Mouse (Mus musculus) monocyte, adult 2 months (primary cell): ENCODE measurements around the gene Mtfr1l.
"Not testable (repeated sequence)": the region's sequence is repeated elsewhere in the genome, so short reads cannot be mapped to it uniquely, and the experiment has no call there.

Experiments used
- DNase-seq, 2 experiments: peaks; one replicate each; pipeline ENCODE4 v3.0.0; 2022; ENCODE audit warnings: low spot score in 2 of 2, low read depth in 1 of 2

Gene Mtfr1l

DNA sequence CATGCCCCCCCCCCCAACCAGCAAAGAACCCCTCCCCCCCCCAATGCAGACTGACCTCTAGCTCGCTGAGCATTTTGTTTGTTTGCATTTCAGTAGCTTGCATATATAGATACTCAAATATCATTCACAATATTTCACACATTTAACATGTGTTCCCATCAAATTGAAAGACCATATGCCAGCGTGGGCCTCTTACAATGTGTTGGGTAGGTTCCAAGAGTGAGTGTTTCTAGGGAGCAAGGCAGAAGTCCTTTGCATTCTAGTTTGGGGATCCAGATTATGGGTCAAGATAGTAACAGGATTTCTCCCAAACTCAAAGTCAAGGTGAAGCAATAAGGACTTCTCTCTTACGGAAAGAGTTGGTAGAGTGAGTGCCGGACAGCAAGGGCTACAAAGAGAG lies 16.6 kb downstream of the Mtfr1l start:
- no peak for DNase-seq

DNA sequence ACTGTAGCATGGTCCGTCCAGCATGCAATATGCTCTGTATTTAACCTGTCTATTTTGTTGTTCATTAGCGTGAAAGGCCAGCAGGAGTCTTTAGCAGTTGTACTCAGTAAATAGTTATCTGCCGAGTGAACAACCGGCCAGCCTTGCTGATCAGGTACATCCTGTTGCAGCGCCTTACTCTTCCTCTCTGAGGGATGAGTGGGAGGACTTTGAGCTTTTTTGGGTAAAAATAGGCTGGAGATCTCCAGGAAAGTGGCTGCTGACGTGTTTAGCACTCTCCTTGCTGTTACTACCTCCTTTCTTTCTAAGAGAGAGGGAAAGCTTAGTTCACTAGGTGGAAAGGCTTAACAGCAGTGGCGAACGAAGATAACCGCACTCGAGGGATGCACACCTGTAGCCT lies 17.5 kb downstream of the Mtfr1l start:
- DNase-seq, result no peak

DNA sequence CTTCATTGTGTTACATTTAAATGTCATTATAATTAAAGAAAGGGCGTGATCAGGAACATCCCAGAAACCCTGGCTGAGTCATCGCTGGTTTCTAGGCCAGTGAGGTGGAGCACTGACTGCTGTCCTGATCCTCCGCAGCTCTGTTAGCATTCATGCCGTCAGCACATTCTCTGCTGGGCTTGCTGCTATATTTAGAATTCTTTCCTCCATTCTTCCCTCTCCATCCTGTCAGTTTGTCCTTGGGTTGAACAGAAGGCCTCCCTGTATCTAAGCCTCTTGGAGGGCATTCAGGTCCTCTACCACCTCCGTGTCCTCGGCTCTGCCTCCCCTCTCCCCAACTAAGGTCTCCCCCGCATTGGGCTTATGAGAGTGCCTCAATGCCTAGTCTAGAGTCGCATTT lies 18.2 kb downstream of the Mtfr1l start:
- no peak for DNase-seq

DNA sequence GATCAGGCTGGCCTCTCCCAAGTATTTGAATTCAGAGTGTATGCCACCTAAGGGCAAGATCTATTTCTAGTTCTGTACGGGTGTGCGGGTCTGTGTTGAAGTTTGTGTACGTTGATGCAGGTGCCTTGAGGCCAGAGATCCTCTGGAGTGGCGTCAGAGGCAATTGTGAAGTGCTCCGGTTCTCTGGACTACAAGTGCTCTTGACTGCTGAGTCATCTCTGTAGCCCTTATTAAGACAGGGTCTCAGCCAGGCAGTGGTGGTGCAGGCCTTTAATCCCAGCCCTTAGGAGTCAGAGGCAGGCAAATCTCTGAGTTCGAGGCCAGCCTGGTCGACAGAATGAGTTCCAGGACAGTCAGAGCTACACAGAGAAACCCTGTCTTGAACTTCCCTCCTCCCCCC lies 19.6 kb downstream of the Mtfr1l start:
- DNase-seq, result no peak

DNA sequence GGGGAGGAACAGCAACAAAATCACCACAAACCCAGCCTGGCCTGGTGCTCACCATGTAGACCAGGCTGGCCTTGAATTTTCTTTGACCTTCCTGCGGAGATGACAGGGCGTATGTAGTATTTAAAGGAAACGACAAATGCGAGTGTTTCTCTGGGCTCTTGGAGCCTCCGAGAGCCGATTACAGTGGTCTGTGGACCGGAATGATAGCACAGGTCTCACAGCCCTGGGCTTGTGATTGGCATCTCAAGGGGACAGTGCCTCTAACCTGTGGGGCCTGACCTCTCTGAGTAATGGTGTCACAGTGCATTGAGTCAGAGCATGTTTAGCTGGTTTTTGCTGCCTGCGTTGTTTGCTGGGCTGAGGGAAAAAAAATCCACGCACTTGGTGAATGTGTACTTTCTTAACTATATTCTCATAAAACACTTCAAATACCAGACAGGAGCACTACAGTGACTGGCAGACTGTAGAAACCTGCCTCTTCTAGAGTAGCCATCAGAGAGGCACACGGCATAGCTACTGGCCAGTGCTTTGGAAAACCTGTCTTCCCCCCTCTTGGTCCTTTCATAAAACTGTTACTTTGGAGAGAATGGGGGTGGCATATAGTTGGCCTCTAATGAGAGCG lies 20.8 kb downstream of the Mtfr1l start:
- no peak for DNase-seq

DNA sequence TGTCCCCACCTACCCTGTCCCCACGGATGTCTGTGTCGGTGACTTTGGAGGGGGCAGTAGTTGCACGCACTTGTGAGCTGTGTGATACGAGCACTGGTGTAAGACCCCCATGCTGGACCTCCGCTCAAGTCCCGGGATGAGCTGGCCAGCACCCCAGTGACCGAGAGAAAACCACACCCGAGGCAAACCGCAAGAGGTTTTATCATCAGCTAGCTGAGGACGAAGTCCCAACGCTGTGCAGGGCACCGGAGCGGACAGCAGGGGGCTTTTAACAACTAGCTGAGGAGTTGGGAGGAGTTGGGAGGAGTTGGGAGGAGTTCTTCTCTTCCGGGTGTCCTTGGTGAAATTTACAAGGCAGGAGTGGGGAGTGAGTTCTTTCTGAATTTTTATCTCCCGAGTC lies 22.4 kb downstream of the Mtfr1l start:
- DNase-seq, result peak; percentile 45 to 50

DNA sequence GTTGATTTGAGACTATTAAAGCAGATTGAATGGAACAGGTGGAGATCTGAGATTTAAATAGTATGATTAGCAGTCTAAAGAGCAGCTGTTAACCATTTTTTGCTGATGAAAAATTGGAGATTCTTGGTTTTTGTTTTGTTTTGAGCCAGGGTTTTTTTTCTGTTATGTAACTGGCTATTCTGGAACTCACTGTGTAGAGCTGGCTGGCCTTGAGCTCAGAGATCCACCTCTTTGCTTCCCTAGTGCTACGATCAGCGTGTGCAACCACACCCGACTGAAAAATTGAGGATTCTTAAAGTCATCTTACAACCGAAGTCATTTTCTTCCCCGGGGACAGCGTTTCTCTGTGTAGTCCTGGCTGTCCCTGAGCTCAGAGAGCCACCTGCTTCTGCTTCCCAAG lies 23.5 kb downstream of the Mtfr1l start:
- DNase-seq, result no peak

DNA sequence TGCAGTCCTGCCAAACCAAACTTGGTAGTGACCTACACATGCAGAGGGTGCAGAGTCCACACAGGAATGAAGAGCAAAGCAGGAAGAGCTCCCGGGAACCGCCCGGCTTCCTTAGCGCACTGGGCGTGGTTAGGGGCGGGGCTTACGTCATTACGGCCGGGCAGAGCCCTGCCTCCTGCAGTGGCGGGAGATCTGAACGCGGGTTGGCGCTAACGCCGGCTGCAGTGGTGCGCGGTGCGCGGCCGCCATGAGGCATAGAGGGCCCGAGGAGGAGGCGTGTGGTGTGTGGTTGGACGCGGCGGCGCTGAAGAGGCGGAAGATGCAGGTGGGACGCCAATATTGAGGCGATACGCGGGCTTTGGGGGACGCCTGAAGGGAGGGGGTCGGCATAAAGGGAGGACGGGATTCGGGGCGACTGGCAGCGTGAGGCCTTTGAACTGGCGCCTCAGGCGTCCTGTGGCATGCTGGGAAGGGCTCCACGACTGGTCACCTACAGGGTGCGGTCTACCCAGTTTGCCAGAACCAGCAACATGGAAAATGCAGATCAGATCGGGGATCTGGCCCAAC lies 24.3 kb downstream of the Mtfr1l start, which contains the start of gene Aunip:
Gene Aunip, plus strand, starts transcription at position 155 of the 567 bp plus-strand sequence.
- DNase-seq, result peak; percentile 38 to 62

DNA sequence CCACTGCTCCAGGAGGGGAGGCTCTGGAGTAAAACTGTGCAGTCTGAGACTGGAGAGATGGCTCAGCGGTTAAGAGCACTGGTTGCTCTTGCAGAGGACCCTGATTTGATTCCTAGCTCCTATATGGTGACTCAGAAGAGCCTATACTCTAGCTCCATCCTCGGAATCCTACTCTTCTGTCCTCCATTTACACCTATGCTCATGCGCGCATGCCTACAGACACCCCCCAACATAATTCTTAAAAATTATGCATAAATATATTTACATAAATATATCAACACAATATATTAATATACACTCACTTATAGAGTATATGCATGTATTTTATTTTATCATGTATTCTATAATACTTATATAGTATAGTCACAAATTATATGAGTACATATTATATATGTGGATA lies 24.8 kb downstream of the Mtfr1l start:
- no peak for DNase-seq

DNA sequence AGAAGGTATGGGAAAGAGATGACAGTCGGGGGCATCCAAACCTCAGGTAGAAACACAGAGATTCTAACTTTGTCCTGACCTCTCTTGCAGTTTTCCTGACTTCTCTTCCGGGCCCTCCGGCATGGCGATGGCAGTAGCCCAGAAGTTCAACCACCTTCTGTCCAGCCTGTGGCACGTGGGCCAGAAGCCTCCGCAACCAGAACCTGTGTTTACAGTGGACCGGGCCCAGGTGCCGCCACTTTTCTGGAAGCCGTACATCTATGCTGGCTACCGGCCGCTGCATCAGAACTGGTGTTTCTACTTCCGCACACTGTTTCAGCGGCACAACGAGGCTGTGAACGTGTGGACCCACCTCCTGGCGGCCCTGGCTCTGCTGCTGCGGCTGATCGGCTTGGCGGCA lies 28.5 kb downstream of the Mtfr1l start:
- DNase-seq, result no peak

DNA sequence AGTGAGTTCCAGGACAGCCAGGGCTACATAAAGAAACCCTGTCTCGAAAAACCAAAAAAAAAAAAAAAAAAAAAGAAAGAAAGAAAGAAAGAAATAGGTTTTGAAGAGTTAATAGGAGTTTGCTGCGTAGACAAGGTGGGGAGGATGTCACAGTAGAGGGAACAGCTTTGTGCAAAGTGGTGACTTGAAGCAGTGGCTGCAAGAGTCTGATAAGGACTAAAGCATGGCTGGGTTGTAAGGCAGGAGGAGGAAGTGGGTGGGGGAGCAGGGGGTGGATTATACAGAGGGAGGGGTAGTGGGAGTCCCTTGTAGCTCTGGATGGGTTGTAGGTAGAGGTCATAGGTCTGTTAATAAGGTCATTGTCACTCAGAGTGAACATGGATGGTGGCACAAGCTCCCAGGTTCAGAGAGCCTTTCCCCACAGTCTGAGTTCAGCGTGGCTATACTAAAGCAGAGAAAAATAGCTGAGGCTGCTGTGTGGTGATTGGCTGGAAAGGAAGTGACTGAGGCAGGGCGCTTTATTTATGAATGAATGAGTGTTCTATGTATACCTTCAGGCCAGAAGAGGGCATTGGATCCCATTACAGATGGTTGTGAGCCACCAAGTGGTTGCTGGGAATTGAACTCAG lies 29.1 kb downstream of the Mtfr1l start:
- DNase-seq, result no peak

DNA sequence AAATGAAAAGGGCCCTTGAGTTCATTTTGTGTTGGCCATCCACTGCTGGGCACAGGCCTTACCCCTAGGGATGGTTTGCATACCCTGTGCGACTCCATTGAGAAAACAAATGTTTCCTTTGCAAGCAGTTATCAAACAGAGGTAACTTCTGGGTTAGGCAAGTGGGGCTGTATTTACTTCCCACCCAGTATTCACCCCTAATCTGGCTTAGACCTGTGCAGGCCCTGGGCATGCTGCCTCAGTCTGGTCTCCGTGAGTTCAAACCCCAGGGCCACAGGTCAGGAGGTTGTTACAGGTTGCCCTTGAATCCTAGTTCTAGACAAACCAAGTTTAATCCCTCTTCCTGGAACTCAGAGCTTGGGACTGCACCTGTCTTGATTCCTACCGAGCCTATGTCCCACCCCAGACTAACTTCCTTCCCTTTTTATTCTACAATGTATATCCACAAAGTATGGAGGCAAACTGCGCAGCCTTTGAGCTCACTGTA lies 29.8 kb downstream of the Mtfr1l start:
- no peak for DNase-seq

DNA sequence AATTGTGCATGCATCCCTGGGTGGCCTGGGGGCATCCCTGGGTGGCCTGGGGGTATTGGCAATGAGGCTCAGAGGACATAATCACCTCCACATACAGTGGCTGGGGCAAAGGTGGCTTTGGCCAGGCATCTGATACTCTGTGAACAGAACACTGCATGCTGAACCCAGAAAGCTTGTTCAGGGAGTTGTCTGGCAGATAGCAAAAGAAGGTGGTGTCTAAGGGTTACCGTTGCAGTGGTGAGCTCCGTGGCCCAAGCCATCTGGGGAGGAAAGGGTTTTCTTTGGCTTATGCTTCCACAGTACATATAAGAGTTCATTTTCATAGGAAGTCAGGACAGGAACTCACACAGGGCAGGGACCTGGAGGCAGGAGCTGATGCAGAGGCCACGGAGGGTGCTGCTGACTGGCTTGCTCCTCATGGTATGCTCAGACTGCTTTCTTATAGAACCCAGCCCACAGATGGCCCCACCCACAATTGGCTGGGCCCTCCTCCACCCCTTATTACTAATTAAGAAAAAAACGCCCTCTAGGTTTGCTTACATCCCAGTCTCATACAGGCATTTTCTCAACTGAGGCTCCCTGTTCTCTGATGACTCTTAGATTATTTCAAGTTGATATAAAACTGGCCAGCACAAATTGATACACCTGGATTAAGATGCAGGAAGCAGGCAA lies 31.4 kb downstream of the Mtfr1l start:
- DNase-seq, result no peak

DNA sequence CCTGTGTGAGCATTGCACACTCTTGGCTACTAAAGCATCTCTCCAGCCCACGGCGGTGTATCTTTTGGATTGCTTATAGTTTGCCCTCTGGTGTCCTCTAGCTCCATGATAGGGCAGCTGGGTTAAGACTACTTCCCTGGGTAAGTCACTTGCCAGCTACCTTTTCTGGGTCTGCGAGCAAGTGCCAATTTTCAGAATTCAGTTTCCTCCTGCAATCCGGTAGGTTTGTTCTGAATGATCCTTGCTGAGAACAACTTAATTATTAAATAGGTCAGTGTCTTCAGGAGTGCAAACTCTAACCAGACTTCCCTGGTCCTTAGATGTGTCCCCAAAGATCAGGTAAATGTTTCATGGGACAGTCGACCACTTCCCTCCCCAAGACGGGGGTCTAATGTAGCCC lies 34.1 kb downstream of the Mtfr1l start:
- no peak for DNase-seq

DNA sequence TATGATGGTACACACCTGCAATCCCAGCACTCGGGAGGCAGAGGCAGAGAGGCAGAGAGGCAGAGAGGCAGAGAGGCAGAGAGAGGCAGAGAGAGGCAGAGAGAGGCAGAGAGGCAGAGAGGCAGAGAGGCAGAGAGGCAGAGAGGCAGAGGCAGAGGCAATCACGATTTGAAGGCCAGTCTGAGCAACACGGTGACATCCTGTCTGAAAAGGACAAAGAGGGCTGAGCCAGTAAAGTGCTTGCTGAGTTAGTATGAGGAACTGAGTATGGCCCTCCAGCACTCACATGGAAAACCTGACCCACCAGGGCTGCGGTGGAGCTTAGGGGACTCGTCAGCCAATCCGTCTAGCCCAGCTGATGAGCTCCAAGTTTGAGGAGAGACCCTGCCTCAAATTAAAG lies 36.2 kb downstream of the Mtfr1l start:
- DNase-seq, result not testable (repeated sequence)

DNA sequence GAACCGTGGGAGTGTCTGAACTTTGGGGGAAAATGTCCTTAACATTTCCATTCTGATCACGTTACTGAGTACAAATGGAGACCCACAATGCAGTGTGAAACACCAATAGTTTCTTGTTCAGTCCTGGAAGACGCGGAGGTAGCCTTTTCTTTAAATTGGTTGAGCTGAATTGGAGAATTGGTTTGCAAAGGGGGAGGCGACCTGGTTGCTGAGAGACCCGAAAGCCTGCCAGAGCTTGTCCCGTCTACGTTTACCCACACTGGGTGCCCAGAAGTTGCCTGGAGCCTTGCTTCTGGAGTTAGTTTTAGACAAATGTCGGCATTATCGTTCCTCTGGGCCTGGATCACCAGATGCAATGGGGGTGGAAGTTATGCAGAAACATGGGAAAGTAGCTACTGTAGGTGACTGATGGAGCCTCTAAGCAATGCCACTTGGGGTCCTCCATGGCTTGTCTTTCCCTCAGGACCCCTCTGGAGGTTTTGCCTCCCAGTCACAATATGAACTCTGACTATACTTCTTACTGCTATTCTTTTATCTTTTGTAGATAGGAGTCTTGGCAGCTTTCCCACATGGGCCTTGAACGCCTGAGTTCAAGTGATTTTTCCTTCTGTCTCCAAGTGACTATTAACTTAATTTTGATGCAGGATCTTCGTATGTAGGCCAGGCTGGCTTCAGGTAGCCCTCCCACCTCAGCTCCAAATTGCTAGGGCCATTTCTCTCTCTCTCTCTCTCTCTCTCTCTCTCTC lies 37.0 kb downstream of the Mtfr1l start:
- DNase-seq, result no peak

DNA sequence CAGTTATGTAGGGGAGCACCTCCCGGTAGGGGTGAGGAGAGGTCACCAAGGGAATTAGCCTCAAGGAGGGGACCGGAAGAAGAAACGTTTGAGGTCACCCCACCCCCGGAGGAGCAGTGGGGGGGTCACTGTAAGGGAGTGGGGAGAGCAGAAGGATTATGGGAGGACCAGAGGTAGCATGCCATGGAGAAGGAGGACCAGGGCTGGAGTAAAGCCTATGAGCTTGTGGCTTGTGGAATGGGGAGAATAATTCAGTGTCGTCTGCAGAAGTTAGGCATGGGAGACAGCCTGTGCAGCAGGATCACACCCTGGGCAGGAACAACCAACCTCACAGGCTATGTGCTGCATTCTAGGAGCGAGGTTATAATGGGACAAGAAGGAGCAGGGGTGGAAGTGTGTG lies 38.0 kb downstream of the Mtfr1l start:
- DNase-seq, result no peak

DNA sequence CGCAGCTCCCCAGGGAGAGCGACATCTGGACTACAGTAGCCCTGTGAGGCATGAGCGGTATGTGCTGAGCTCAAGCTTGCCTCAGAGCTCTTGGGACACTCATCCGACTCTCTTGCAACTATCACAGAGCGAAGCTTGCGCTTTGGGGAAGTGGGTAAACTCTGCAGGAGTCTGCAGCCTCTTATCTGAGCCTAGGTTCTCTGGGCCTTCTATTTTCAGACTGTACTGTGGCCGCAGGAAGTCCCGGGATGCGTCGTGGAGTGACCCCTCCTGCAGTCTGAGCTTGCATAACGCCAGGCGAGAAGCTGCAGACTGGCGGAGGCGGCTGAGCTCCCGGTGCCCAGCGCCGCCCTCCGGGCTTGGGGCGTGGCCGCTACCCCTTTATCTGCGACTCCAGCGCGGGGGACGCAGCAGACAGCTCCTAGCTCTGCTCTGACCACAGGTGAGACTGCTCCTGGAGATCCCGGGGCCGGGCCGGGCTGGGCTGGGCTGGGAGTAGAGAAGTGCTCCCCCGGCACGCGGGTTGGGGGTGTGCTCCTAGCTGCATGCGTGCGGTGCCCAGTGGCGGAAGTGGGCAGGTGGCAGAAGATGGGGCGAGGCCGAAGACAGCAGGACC lies 38.5 kb downstream of the Mtfr1l start, which contains the start of gene Paqr7:
Gene Paqr7, plus strand, starts transcription at position 103 of the 616 bp plus-strand sequence.
- DNase-seq, result peak; percentile 50 to 76

DNA sequence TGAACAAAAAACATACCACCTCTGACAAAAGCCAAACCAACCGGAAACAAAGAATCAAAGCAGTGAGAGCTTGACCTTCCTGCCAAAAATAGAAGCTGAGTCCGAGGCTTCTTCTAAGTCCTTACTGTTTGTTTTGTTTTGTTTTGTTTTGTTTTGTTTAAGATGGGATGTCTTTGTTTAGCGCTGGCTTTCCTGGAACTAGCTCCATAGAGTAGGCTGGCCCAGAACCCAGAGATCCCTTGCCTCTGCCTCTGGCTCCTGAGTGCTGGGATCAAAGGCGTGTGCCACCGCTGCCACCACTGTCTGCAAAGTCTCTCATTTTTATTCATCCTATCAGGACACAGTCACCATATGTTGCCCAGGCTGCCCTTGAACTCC lies 39.7 kb downstream of the Mtfr1l start:
- DNase-seq, result no peak

DNA sequence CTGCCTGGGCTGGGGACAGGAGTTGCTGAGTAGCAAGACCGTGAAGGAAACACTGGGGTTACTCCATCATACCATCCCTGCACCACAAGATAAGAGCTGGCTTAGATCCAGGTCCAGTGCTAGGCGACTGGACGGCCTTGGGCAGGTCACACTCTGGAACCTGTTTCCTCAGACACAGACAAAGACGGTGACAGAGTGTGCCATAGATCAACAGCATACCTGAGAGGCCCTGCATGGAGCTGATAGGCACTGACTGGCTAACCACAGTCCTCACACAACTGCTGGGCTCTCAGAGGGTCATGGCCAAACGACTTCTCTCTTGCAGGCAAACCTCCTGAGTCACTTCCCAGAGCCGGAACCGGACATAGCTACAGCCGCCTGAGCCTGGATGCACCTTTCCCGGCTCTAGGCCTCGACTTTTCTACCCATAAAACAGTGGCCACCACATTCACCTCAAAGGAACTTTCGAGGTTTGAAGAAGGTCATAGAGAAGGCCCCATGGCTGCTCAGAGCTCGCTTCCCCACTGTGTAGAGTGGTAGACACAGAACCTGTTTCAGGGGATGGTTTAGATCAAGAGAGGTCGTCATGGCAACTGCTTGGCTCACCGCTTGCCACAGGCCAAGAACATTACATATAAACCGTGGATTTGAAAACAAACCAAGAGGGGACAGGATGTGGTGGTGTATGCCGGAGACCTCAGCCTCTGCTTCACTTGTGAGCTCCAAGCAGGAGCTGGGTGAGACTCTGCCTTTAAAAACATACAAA lies 40.2 kb downstream of the Mtfr1l start:
- no peak for DNase-seq
